Mouse (Mus musculus) adipocyte (in vitro differentiated cells): ENCODE data around the gene Mup1.
"Not testable (repeated sequence)": the region's sequence is repeated elsewhere in the genome, so short reads cannot be mapped to it uniquely, and the experiment has no call there.

Experiments used
- DNase-seq: peaks from one replicate; pipeline ENCODE4 v3.0.0-alpha.2; 2016; ENCODE audit warnings: low spot score

The Mup1 gene

GRCm38 (mm10) chr4:60501860-60502259 is at the start of gene Mup1:
TSS of gene Mup1 (minus strand) at chr4:60501960.
- DNase-seq, result not testable (repeated sequence)
